Mouse (Mus musculus) heart, postnatal 4 days (tissue): ENCODE measurements around the gene 1700008O03Rik. TPM values are rescaled to one million over a fixed set of nuclear protein-coding genes. Genes with fewer than 3 reads are reported as not detected.

Source experiments
- total RNA-seq, 2 experiments: library from RNA; stranded (reverse); gene quantifications; 2 replicates each; pipeline ENCODE4 v1.2.3; 2021

Gene 1700008O03Rik
- total RNA-seq, 2 experiments from 2014 or later, result not detected

Other genes starting within 250 kb of the 1700008O03Rik start
- gene Klk1b16, start 249.1 kb downstream of the 1700008O03Rik start, total RNA-seq, result not detected
- gene Klk1b24, start 197.6 kb downstream of the 1700008O03Rik start, total RNA-seq, result not detected
- not detected for gene Klk1b3, start 187.6 kb downstream of the 1700008O03Rik start, total RNA-seq
- gene Klk1b4, start 178.4 kb downstream of the 1700008O03Rik start, total RNA-seq, result not detected
- not detected for gene Klk1b5, start 169.9 kb downstream of the 1700008O03Rik start, total RNA-seq
- gene Klk1, start 160.5 kb downstream of the 1700008O03Rik start, total RNA-seq, result not detected
- not detected for gene Gm36864, start 149.6 kb downstream of the 1700008O03Rik start, total RNA-seq
- gene 1700028J19Rik, start 139.1 kb downstream of the 1700008O03Rik start, total RNA-seq, result under 1 TPM; 0.61 to 0.79 TPM
- gene 2410002F23Rik, start 139.1 kb downstream of the 1700008O03Rik start, total RNA-seq, result 10 to 100 TPM; 72.0 to 72.7 TPM
- gene Acp4, start 128.4 kb downstream of the 1700008O03Rik start, total RNA-seq, result not detected
- not detected for gene Gm15517, start 124.4 kb downstream of the 1700008O03Rik start, total RNA-seq
- gene Clec11a, start 78.9 kb downstream of the 1700008O03Rik start, total RNA-seq, result under 1 TPM; 0.71 to 0.92 TPM
- gene Shank1, start 75.6 kb downstream of the 1700008O03Rik start, total RNA-seq, result 1 to 10 TPM; 3.5 to 4.6 TPM
- gene Syt3, start 1.7 kb downstream of the 1700008O03Rik start, total RNA-seq, result 1 to 10 TPM in 1 of 2 experiments, under 1 TPM in 1; 0.88 to 1.4 TPM
- 10 to 100 TPM; 50.2 to 51.9 TPM for gene Lrrc4b, start 43.2 kb upstream of the 1700008O03Rik start, total RNA-seq
- 1 to 10 TPM; 2.2 TPM for gene Aspdh, start 79.6 kb upstream of the 1700008O03Rik start, total RNA-seq
- gene Josd2, start 82.2 kb upstream of the 1700008O03Rik start, total RNA-seq, result 10 to 100 TPM; 71.8 to 81.4 TPM
- gene Emc10, start 110.7 kb upstream of the 1700008O03Rik start, total RNA-seq, result 10 to 100 TPM; 91.4 to 93.4 TPM
- 1 to 10 TPM; 6.3 to 6.7 TPM for gene Fam71e1, start 110.8 kb upstream of the 1700008O03Rik start, total RNA-seq
- 10 to 100 TPM; 15.3 to 15.8 TPM for gene Mybpc2, start 138.8 kb upstream of the 1700008O03Rik start, total RNA-seq
- under 1 TPM; 0.43 to 0.76 TPM for gene Spib, start 146.3 kb upstream of the 1700008O03Rik start, total RNA-seq
- gene Pold1, start 163.0 kb upstream of the 1700008O03Rik start, total RNA-seq, result 10 to 100 TPM; 42.4 to 46.5 TPM
- gene Nr1h2, start 168.1 kb upstream of the 1700008O03Rik start, total RNA-seq, result 10 to 100 TPM; 45.5 to 47.2 TPM
- under 1 TPM; 0.50 to 0.59 TPM for gene Napsa, start 186.6 kb upstream of the 1700008O03Rik start, total RNA-seq
- under 1 TPM; 0.38 to 0.43 TPM for gene Kcnc3, start 204.8 kb upstream of the 1700008O03Rik start, total RNA-seq